Mouse (Mus musculus): ENCODE data around the gene Sphk2. TPM values are rescaled to one million over a fixed set of nuclear protein-coding genes. Genes with fewer than 3 reads are reported as not detected.

Gene Sphk2
- total RNA-seq, 2 experiments from 2014 or later: 36.6 to 37.2 TPM

DNA sequence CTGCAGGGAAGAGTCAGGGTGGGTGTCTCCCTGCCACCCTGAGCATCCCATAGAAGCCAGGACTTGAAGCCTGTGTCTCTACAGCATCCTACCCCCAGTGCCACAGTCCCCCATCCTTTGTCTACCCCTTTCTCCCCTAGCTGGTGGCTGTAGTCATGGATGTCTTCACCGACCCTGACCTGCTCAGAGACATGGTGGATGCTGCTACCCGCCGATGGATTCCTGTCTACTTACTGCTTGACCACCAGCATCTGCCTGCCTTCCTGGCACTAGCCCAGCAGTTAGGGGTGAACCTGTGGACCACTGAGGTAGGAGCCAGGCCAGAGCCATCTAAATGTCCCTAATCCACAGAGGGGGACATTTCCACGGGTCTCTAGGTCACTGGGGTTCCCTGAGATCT is 5.5 kb upstream of the Sphk2 start:
- DNase-seq: no peak

DNA sequence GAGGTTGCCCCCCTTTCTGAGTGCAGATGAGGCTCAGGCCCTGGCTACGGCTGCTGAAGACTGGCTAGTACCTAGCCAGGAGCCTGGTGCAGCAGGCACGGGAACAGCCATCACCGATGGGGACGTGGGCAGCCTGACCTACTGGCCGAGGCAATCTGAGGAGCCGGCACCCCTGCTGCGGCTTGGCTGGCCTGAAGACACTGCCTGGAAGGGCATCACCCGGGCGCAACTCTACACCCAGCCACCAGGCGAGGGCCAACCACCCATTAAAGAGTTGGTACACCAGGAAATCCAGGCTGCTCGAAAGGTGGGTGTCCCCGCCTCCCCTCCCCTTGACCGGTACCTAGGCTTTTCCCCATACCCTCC is 4.5 kb upstream of the Sphk2 start:
- no peak for DNase-seq

DNA sequence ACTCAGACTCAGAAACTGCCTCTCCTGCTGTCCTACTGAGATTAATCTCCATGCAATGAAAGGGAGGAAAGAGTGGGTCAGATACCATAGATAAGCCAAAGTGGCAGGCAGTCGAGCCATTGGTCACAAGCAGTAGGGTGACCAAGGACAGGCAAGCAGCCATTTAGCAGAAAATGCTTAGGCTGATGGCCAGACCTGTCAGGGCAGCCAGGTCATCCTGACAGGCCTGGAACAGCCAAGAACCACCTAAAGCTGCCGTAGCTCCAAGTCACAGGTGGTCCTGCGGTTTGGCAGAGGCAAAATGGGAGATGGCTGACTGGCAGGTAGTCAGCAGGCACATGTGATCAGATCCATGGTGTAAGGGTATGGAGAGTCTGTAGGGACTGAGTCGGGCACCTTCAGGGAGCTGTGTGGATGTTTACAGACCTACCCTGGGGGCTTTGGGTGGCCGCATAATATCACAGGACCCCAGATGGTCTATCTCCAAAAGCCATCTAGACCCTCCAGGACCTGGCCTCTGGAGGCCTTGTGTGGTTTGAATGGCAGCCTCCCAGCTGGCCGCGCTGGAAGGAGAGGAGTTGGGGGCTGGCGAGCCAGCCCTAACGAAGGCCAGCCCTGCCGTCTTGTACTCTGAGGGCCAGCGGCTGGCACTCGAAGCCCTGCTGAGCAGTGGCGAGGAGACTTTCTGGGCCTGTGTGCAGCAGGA is 4.0 kb upstream of the Sphk2 start:
- no peak for DNase-seq

DNA sequence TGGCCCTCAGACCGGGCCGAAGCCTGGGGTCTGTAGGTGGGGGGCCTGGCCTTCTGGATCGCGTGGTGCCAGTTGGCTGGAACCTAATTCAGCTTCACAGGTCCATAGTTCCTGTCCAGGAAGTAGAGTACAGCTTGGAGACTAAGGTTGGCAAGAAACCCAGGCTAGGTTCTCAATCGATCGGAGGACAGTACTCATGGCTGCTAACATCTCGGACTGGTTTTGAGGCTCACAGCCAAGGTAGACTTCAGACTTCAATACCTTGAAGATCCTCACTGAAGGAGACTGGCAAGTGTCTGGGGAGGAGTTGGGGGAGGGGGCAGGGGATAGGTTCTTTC is 3.4 kb upstream of the Sphk2 start:
- DNase-seq: no peak

DNA sequence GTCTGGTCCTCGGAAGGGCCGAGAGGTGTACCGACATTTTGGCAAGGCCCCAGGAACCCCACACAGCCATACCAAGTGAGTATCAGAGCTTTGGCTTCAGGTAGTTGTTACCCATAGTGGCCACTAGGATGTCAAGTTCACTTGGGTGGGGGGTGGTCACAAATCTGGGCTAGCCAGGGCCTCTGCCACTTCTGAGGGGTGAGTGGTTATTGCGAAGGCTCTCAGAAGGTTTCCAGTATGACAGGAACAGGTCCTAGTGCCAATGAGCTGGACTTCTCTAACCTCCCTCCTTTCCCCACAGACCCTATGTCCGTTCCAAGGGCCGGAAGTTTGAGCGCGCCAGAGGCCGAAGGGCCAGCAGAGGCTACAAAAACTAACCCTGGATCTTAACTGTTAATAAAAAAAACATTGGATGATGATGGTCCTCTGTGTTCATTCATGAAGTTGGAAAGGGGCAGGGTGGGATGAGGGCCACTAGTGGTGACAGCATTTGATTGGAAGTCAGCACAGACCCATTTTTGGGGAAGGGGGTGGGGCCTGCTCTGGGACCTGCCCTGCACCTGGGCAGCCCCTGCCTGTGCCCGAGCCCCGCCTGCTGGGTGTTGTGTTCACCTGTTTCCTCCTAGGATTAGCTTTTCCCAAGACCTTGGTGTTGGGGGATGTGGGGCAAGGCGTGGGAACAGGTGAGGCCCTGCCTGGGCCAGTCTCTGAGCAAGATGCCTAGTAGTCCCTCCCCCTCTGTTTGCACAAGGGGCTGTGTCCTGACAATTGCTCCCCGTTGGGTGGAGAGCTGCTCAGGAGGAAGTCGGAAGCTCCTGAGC is 2.8 kb upstream of the Sphk2 start, which contains the start of gene Fam83e:
TSS of gene Fam83e (plus strand) at position 800 of the 821 bp plus-strand sequence.
- DNase-seq: no peak

DNA sequence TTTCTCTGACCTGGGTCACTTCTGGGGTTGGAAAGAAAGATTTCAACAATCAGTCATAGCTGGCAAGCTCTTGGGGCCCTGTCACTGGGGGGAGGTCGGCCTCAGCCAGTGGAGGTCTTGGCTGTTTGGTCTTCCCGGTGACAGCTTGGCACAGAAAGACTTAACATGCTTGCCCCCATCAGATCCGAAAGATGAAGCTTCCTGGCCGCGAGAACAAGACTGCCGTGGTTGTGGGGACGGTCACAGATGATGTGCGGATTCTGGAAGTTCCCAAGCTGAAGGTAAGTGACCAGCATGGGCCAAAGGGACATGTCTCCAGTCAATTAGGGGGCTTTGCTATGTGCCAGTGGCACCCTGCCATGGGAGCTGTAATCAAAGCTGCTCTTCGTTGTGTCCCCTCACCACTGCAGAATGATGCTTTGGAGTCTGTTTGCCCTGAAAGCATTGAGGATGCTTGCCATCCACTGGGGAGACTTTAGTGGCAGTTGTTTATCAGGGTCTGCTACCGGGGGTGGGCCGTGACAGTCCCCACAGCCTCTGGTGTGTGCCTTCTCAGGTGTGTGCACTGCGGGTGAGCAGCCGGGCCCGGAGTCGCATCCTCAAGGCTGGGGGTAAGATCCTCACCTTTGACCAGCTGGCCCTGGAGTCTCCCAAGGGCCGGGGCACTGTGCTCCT is 2.1 kb upstream of the Sphk2 start:
- no peak for DNase-seq

DNA sequence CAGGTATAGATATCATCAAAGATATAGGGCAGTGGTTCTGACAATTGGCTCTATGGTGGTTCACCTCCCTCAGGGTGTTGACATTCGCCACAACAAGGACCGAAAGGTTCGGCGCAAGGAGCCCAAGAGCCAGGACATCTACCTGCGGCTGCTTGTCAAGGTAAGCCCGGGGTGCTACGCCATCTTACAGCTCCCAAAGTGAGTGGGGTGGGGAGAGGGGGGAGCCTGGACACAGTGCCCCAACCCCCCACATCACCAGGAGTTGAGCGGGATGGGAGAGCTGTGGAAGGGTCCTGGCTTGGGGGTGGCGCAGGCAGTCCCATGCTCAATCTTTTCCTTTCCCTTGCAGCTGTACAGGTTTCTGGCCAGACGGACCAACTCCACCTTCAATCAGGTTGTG is 1.4 kb upstream of the Sphk2 start:
- no peak for DNase-seq

DNA sequence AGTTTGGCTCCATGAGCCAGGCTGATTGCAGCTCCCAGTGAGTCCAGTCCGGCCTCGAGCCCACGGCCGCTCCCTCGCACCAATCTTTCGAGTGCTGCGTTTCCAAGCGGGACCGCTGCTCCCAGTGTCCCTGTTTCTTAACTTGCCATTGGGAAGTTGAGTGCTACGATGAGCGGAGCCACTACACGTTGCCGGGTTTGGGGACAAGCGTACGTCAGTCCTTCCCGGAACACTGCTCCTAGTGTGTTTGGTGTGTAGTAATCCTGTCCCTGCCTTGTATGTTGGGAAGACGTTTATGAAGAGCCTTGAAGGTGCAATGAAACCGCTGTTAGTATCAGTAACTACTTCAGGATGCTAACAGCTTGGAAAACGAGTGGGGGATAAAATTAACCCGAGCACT is 529 bp upstream of the Sphk2 start:
- no peak for DNase-seq

DNA sequence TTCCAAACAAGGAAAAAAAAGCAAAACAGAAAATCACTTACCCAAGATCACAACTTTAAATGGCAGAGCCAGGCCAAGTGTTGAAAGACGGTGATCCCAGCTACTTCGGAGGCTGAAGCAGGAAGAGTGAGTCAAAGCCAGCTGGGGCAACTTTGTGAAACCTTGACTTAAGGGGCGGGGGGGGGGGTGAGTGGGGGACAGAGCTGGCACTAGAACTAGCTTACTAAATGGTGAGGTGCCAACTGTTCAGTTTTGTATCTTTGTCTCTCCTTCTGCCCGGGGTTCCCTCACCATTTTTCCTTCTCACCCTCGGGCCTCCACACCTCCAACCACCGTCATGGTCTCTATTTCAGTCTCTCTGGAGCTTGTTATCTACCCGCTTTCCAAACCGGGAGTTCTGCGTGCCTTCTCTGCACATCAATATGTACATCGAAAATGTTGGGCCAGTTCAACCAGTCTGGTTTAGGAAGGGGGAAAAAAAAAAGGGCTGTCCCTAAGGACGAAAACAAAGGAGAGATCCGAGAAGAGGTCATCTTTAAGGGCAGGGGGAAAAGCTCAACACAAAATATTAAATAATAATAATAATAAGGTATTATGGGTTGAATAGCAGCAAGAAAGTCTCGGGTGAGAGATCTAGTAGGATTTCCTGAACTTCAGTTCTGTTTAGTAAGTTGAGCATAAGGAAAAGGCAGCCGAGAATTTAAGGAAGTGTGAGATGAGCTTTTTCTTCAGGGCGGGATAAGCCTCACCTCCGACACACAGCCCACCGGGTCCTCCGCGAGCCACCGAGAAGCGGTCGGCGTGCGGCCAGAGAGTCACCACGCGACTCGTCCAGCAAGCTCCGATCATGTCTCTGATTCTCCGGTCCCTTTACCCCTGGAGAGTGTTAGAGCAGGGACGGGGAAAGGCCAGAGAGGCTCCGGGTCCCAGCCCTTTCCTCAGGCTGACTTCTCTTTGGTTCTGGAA is 567 bp downstream of the Sphk2 start:
- DNase-seq: no peak

DNA sequence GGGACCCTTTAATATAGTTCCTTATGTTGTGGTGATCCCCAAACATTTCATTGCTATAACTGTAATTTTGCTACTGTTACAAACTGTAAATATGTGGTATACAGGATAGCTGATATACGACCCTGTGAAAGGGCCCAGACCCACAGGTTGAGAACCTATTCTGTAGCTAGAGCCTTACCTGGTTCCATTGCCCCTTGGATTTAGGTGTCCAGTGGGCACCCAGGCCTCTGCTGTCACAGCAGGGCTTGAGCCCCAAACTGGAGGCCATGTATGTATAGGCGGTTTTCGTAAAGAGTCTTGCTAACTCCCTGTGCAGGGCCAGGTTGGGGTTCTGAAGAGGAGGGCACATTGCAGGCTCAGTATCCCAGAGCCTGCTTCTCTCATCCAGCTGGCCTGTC is 1.3 kb downstream of the Sphk2 start:
- DNase-seq: no peak

DNA sequence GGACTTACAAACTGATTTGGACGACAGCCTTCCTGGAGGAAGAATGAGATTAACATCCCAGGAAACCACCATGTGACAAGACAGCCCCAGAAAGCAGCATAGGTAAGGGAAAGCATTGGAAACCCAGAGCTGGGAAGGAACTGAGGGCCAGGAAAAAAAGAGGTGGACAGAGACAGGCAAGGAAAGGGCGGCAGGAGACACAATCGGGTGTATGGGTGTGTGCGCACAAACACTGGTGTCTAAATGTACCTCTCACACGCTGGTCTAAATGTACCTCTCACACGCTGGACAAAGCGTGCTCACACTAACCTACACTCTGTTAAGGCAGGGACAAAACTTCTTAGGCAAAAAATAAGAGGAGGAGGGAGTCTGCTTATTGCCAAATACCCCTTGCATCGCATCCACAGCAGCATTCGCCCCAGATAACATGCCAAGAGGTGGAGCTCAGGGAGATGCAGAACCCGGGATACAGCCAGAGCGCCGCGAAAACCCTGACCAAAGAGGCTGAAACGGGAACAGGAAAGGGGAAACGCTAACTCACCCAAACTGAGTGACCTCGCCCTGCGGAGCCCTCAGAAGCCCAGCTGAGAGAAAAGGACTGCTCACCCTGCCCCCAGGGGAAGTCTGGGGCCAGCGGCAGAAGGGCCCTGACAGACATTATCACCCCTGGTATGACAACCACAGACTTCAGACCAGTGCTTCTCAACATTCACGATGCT is 1.9 kb downstream of the Sphk2 start:
- no peak for DNase-seq

DNA sequence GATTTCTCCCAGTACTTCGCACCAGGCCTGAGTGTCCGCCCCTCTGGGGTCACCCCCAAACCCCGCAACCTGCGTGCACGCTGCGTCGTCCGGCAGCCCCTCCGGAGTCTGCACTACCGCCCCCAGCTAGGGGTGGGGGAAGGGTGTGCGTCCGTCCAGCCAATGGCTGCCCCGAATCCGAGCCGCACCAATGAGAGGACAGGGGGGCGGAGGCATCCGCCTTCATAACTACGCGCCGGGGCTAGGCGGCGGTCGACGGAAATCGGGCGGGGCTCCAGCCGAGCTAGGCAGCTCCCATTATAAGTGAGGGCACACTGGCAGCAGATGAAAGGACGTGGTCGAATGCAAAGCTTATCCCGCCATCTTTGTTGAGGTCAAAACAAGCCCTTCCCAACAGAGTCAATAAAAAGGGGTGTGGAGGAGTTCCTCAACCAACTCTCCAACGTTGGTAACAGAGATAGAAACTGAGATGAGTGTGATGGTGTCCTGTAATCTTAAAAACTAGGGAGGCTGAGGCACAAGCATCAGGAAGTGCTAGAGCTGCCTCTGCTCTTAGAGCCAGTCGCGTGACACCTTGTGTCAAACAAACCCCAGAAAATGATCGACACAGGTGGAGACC is 2.6 kb downstream of the Sphk2 start, which contains the start of gene Rpl18:
TSS of gene Rpl18 (plus strand) at position 368 of the 619 bp plus-strand sequence.
- peak; percentile 97 to 99 for DNase-seq

DNA sequence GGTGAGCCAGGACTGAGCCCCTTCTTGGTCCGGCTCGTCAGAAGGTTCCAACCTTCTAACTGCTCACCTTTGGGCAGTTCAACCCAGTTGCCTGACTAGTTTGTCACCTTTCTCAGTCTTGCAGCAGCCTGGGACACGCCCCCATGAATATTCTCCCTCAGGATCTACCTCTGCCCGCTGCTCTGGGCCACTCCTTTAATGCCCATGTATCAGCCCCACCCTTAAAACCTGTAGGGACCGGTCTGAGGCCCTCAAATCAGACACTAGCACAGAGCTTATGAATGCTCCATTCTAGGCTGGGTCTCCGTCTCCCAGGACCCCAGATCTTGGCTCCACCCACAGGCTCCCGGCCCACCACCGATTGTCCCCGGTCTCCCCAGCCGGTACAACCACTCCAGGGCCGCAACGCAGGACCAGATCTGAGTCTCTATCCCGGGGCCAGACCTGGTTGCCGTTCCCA is 3.1 kb downstream of the Sphk2 start:
- no peak for DNase-seq

DNA sequence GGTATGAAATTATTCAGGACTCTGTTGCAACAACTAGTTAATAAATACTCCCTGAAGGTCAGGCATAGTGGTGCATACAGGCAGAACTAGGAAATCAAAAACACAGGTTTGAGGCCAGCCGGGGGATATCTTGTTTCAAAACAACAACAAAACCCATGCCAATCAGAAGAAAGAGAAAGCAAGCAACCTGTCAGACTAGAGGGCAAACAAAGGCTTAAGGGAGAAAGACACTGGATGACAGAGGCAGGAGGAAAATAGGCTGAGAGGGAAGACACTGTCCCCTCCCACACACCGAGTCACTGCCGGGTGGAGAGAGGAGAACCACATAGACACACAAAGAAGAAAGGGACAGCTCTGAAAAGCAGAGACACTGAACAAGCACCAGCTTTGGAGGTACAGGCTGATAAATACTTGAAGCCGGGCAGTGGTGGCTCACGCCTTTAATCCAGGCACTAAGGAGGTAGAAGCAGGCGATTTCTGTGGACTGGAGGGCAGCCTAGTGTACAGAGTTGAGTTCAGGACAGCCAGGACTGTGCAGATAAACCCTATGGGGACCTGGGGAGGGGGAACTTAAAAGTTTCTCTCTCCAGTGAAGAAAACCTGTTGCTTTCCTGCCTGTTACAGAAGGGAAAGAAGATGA is 3.8 kb downstream of the Sphk2 start:
- no peak for DNase-seq

DNA sequence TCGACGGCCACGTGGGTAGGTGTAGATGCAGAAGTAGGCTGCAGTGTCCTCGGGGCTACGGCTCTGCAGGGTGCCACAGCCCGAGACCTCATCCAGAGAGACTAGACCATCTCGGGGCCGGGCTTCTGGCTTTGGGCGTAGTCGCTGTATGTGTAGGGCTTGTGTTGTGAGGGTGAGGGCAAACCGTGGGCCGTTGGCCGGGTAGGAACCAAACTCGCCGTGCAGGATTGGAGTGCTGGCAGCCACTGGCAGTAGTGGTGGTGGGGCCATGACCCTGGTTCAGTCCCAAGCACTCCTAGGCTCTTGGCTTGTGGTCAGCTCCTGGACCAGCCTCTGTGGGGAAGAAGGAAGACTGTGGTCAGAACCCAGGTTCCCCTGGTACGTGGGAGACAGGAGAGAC is 4.4 kb downstream of the Sphk2 start:
- DNase-seq: no peak

DNA sequence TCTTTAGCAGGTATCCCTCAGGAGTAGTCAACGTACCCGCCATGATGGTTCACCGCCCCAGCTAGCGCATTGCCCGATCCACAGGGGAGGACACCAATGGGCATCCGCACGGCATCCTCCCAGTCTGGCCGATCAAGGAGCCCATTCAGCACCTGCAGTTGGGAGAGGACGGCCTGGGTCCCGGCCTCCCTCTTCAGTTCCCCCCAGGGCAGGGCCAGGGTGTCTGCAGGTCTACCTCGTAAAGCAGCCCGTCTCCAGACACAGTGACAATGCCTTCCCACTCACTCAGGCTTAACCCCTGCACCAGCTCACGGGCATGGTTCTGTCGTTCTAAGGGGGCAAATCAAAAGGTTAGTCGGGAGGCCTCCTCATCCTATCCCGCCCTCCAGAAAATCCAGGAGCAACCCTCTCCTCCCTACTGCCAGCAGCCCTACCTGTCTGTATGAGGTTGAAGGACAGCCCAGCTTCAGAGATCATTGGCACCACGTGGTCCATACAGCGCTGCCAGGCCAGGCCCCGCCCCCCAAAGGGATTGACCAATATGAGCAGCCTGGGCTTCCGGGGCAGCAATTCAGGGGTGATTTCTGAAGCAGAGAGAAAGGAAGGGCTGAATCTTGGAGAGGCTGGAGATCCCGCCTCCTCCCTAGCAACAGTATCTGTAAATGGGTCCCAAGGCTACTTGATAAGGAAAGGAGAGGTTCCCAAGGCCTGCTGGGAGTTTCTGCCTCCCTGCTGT is 5.6 kb downstream of the Sphk2 start:
- no peak for DNase-seq

DNA sequence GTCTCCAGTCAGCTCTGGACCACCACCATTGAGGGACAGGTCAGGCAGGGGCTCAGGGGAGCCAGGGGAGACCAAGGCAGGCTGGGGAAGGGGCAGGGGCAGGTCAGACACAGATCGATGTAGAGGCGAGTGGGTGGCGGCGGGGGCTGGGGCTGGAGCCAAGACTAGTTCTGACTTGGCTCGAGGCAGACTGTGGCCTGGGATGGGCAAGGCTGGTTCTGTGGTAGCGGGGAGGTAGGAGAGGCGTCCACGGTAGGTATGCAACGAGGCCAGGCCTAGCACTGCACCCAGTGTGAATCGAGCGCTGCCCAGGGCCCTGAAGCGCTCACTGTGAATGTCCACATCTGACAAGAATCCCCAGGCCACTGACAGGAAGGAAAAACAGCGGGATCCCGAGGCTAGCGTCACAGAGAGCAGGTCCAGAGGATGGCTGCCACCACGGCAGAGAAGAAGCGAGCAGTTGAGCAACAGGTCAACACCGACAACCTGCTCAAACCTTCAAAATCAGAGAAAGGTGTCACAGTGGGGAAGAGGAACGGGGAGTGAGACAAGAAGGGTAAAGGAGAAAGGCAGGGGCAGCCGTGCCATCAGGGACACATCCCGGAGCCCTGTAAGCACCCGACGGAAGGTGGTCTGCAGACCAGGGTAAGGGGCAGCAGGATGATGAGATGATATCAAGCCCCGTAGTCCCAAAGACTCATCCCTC is 6.3 kb downstream of the Sphk2 start:
- DNase-seq: no peak

DNA sequence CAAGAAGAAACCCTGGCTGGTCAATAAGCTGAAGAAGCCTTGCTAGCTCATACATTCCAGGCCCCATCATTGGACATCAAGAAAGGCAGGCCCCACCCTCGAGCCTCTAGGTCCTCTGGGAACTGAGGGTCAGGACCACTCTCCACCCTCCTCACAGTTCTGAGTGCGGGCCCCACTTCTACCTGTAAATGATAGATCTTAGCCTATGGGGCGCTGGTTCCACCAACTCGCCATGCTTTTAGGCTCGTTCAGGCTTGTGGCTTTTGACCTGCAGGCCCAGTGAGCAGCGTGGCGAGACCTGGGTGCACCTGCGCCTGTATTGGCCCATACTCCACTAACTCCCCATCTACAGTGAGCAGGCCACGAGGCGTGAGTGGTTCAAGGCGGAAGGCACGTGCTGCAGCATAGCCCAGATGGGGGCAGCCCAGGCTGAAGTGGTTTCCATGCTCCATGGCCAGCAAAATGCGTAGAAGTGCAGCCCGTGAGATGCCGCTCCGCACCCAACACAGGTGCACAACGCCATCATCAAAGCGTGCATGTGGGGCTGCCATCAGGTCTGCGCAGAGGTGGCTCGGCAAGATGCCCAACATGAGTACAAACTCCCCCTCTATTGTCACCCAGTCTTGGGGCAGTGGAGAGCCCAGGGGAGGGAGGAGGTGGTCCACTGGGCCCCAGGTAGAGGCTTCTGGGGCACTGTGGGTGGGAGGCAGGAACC is 7.2 kb downstream of the Sphk2 start:
- DNase-seq: no peak

Data from layer of hippocampus, postnatal 36 days (tissue).